Mouse (Mus musculus): ENCODE results near the gene Pbx2. TPM values are rescaled to one million over a fixed set of nuclear protein-coding genes. Genes with fewer than 3 reads are reported as not detected.
"Not testable (repeated sequence)": the region's sequence is repeated elsewhere in the genome, so short reads cannot be mapped to it uniquely, and the experiment has no call there.

The Pbx2 gene
- polyA plus RNA-seq (2016; fragmentation: Nextera tagmentation; extraction: Ambion mirVana) = 17.5 and 17.7 TPM in 2 replicates

DNA sequence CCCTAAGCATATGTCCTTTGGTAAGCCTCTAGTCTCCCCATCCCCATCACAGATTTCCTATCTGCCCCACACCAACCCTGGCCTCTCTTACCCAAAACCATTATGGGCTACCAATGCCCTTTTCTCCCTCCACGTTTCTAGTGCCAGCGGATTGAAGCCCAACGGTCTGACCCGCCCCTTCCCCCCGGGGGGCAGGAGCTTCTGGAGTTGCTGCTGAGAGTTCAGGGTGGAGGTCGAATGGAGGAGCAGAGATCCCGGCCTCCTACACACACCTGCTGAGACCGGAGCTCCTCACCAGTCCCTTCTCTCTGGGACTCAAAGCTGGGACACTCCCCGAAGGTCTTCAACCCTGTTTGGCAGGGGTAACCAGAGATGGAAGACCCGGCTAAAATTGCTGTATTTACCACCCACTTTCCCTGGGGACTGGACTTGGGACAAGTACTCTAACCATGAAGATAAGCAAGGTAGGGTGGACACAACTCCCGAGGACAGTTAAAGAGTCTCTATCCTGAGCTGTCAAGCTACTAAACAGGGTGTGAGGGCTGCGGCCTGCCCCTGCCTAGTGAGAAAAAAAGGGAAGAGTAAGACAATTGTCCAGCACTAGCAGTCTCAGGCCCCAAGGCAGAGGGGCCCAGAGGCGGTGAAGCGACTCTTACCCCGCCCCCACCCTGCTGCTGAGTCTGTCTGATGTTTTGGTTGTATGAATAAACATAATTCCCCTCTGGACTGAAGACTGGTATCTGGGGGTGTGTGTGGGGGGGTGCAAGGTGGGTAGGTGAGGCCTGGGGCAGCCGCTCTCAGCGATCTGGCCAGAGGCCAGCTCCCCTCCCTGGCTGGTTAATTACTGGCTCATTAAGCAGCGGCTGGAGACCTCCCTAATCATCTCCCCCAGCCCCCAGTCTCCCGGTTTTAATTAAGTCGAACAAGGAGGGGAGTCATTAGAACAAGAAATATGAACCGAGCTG is at the start of gene Pbx2:
Gene Pbx2, plus strand, starts transcription at position 238 of the 965 bp plus-strand sequence.
- Histone ChIP-seq H3K36me3 (peaks cover 28% of the 10 kb centered on the region), H3K9me3 (replicated peaks) (no peaks in the 10 kb centered on the region), H3K4me3 (peak within 1 kb of the TSS; percentile 96), H3K4me1 (peaks cover 98% of the 10 kb centered on the region), H3K27me3 (ENCODE audit: low read depth, poor library complexity, severe bottlenecking) (no peaks in the 10 kb centered on the region), H3K27ac (replicated peaks) (peak within 1 kb of the TSS; percentile 100)
- DNase-seq (ENCODE audit: low spot score) = peak; percentile 74
- WGBS = 3% methylated on average over 21 of the region's 21 CpGs

DNA sequence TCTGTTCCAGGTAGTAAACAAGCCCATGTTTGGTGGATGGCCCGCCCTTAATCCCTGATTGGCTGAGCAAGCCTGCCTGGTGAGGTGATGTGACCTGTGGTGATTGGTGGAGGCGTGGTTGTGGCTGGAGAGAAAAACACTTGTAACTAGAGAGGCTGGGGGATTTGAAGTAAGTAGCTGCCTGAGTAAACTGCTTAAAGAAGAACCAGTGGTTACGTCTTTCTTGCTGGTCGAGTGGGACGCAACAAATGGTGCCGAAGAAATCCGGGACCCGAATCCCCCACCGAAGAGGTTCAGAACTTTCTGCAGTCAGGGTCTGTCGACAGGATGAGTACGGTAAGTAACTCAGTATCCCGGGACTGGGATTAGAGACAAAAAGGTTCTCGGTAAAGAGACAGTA is 47.5 kb upstream of the Pbx2 start:
- not testable (repeated sequence) for H3K27me3 ChIP-seq (ENCODE audit: low read depth, poor library complexity, severe bottlenecking); H3K4me1 ChIP-seq; DNase-seq (ENCODE audit: low spot score); H3K9me3 ChIP-seq (replicated peaks); H3K36me3 ChIP-seq; H3K4me3 ChIP-seq; H3K27ac ChIP-seq (replicated peaks)
- 92% methylated on average over 13 of the region's 13 CpGs for whole genome bisulfite sequencing

DNA sequence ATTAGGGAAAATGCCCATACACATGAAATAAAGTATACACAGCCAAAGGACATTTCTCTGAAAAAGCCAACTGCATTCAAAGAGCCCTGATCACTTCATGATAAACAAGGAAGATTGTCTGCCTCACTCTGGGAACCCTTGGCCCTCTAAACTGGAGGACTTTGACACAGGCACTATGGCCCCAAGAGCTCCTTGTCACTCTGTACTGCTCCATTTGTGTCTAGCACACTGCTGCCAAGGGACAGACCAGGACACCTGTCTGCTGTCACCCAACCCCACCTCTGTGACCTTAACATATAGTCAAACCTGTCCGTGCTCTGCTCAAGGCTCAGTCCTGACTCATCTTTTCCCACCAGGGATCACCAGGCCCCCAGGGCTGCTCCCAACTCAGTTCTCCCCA is 44.3 kb upstream of the Pbx2 start:
- no peaks in the 10 kb centered on the region for H3K9me3 ChIP-seq (replicated peaks)
- no peak for DNase-seq (ENCODE audit: low spot score)
- H3K27me3 ChIP-seq (ENCODE audit: low read depth, poor library complexity, severe bottlenecking) = no peaks in the 10 kb centered on the region
- H3K4me3 ChIP-seq = no peak overlapping the region
- 96% methylated on average over 1 of the region's 1 CpGs for WGBS
- H3K4me1 ChIP-seq = no peaks in the 10 kb centered on the region
- H3K27ac ChIP-seq (replicated peaks) = no peak overlapping the region
- no peaks in the 10 kb centered on the region for H3K36me3 ChIP-seq

DNA sequence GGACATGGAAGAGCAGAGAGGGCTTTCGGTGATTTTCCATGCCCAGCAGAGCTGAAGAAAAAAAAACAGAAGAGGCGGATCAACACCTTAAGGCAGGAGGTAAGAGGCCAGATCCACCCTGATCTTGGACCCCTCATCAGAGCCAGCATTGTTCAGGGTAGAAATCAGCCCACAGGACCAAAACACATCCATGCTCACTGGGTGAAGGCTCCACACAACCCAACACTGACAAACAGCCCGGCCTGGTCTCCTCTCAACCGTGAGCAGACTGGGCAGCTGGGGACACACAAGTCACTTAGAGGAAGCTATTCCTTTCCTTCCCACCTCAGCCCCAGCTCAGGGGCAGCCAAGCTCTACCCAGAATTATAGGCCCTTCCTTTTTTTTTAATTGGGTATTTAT is 43.5 kb upstream of the Pbx2 start:
- WGBS = 92% methylated on average over 4 of the region's 4 CpGs
- Histone ChIP-seq H3K9me3 (replicated peaks) (no peaks in the 10 kb centered on the region), H3K27me3 (ENCODE audit: low read depth, poor library complexity, severe bottlenecking) (no peaks in the 10 kb centered on the region), H3K27ac (replicated peaks) (no peak overlapping the region), H3K36me3 (no peaks in the 10 kb centered on the region), H3K4me1 (no peaks in the 10 kb centered on the region), H3K4me3 (no peak overlapping the region)
- DNase-seq (ENCODE audit: low spot score) = no peak

DNA sequence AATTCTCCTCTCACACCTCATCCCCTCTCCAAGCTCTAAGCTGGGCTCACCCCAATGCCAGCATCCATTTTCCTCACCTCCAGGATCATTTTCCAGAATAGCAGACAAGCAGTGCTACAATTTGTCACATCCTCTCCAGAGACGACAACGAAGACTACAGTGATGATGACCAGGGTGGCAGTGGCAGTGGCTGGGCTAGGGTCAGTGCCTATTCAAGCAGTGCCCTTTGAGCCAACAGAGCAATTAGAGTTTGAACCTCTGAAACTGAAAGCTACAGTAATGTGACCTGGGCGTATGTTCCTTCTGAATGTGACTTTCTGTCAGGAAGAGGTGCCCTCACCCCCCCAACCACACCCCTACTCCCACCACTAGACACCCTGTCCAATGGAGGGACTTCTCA is 41.9 kb upstream of the Pbx2 start:
- no peak for DNase-seq (ENCODE audit: low spot score)
- H3K27ac ChIP-seq (replicated peaks) = no peak overlapping the region
- no peak overlapping the region for H3K4me3 ChIP-seq
- H3K27me3 ChIP-seq (ENCODE audit: low read depth, poor library complexity, severe bottlenecking) = no peaks in the 10 kb centered on the region
- no peaks in the 10 kb centered on the region for H3K36me3 ChIP-seq
- H3K9me3 ChIP-seq (replicated peaks) = no peaks in the 10 kb centered on the region
- 92% methylated on average over 3 of the region's 3 CpGs for WGBS
- no peaks in the 10 kb centered on the region for H3K4me1 ChIP-seq

DNA sequence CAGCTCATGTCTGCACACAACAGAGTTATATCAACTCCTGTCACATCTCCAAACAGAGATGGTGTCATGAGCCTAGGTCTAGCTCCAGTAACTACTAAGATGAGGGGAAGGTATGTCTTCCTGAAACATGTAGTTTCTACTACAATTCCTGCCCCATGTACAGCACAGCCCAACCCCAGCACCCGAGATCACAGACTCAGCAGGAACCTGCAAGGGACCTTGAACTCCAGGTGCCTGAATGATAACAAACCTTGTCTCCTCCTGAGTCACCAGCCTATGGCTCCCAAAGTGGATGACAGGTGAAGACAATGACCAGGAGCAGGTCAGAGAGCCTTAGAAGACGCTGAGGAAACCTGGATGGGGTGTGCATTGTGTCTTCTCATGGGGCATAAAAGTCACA is 41.2 kb upstream of the Pbx2 start:
- Histone ChIP-seq H3K4me3 (no peak overlapping the region), H3K36me3 (no peaks in the 10 kb centered on the region), H3K9me3 (replicated peaks) (no peaks in the 10 kb centered on the region), H3K4me1 (no peaks in the 10 kb centered on the region), H3K27ac (replicated peaks) (no peak overlapping the region), H3K27me3 (ENCODE audit: low read depth, poor library complexity, severe bottlenecking) (no peaks in the 10 kb centered on the region)
- 79% methylated on average over 2 of the region's 2 CpGs for WGBS
- DNase-seq (ENCODE audit: low spot score) = no peak

DNA sequence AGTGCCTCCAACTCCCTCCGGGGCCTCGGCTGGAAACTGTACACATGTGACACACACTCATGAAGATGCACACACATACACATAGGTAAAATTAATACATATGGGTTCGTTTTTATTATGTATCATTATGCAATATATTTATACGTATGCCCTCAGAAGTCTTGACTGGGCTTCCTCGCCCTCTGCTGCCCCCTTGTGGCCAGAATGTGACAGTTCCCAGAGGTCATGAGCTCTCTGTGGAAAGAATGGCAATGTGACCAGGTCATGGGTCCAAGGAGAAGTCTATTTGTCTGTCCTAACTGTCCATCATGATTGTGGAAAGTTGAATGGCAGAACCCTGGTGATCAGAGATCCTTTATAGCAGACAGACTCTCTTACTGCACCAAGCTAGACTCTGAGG is 35.6 kb upstream of the Pbx2 start:
- peak; percentile 74 for DNase-seq (ENCODE audit: low spot score)
- H3K27me3 ChIP-seq (ENCODE audit: low read depth, poor library complexity, severe bottlenecking) = no peaks in the 10 kb centered on the region
- no peak overlapping the region for H3K4me3 ChIP-seq
- no peak overlapping the region for H3K27ac ChIP-seq (replicated peaks)
- WGBS = 31% methylated on average over 5 of the region's 5 CpGs
- H3K36me3 ChIP-seq = no peaks in the 10 kb centered on the region
- H3K4me1 ChIP-seq = no peaks in the 10 kb centered on the region
- H3K9me3 ChIP-seq (replicated peaks) = no peaks in the 10 kb centered on the region

DNA sequence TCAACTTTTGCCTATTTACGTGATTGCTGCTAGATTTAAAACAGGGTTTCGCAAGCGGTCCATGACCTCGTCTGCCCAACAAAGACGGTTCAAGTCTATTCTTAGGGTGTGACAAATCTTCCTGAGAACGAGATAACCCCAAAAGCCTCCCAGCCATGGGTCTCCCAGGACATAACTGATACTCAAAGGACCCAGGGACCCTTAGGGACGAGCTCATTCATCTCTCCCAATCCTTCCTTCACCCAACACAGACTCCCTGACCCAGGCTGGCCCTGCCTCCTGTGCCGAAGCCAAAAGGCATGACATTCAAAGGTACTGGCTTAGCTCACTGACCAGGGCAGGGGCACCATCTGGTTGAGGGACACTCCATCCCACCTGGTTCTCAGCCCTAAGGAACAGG is 34.7 kb upstream of the Pbx2 start:
- Histone ChIP-seq H3K27ac (replicated peaks) (no peak overlapping the region), H3K9me3 (replicated peaks) (no peaks in the 10 kb centered on the region), H3K27me3 (ENCODE audit: low read depth, poor library complexity, severe bottlenecking) (no peaks in the 10 kb centered on the region), H3K36me3 (no peaks in the 10 kb centered on the region), H3K4me3 (no peak overlapping the region), H3K4me1 (peaks cover 4% of the 10 kb centered on the region)
- DNase-seq (ENCODE audit: low spot score) = no peak
- WGBS = 87% methylated on average over 8 of the region's 8 CpGs

DNA sequence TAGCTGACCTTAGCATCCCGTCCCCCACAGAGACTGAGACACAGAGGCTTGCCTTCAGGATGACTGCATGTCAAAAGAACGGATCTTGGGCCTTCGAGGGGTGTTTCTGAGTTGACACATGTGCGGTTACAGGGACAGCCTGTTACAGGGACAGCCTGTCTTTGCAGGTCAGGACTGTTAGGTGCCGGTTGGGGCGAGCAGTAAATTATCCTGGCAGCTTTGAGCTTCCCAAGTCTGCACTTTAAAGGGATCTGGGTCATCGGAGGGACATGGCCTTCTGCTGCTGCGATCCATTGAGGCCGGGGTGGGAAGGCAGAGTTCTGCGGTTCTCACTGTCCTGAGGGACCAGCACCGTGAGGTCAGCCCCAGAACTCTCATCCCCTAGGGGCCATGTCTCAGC is 33.7 kb upstream of the Pbx2 start:
- DNase-seq (ENCODE audit: low spot score) = no peak
- no peaks in the 10 kb centered on the region for H3K36me3 ChIP-seq
- H3K4me3 ChIP-seq = no peak overlapping the region
- no peaks in the 10 kb centered on the region for H3K9me3 ChIP-seq (replicated peaks)
- H3K27me3 ChIP-seq (ENCODE audit: low read depth, poor library complexity, severe bottlenecking) = no peaks in the 10 kb centered on the region
- peaks cover 5% of the 10 kb centered on the region for H3K4me1 ChIP-seq
- H3K27ac ChIP-seq (replicated peaks) = no peak overlapping the region; the same call in 1 of the 2 replicates
- 79% methylated on average over 11 of the region's 11 CpGs for WGBS

DNA sequence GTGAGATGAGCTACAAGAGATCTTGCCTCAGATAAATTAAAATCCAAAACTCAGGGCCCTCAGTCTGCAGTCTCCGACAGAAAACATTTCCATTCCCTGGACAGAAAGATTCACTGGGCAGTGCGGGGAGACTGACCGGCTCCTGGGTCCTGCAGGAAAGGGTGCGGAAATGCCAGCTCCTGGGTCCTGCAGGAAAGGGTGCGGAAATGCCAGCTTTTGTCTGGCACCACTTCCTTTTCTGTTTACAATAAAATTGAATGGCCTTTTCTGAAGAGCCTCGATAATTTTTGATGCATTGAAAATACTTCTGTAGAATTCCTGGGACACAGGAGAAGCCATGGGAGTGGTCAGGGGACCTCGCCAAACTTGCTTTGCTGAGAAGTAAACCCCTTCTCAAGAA is 31.9 kb upstream of the Pbx2 start:
- H3K4me3 ChIP-seq = no peak overlapping the region

DNA sequence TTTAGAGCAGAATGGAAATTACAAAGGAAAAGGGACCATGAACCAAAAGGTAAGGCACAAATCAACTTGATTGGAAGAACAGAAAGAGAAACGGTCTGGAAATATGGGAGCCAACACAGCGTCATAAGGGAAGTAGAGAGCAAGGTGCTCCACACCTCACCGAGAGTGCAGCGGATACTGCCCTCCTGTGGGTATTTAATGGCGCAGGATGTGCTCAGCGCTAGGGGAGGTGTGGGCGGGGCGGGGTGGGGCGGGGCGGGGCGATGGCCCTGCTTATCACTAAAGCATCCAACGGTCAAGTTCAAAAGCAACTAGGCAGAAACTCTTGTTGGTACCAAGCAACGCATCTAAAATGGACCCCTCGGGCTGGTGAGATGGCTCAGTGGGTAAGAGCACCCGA is 31.2 kb upstream of the Pbx2 start:
- no peaks in the 10 kb centered on the region for H3K9me3 ChIP-seq (replicated peaks)
- no peak for DNase-seq (ENCODE audit: low spot score)
- H3K4me3 ChIP-seq = no peak overlapping the region
- H3K36me3 ChIP-seq = no peaks in the 10 kb centered on the region
- WGBS = 27% methylated on average over 15 of the region's 15 CpGs
- no peak overlapping the region for H3K27ac ChIP-seq (replicated peaks)
- no peaks in the 10 kb centered on the region for H3K27me3 ChIP-seq (ENCODE audit: low read depth, poor library complexity, severe bottlenecking)
- peaks cover 15% of the 10 kb centered on the region for H3K4me1 ChIP-seq

More for the DNA sequence above, 31.9 kb upstream of the Pbx2 start:
- no peak for DNase-seq (ENCODE audit: low spot score)
- Histone ChIP-seq H3K4me1 (peaks cover 8% of the 10 kb centered on the region), H3K27ac (replicated peaks) (no peak overlapping the region), H3K9me3 (replicated peaks) (no peaks in the 10 kb centered on the region), H3K36me3 (no peaks in the 10 kb centered on the region), H3K27me3 (ENCODE audit: low read depth, poor library complexity, severe bottlenecking) (no peaks in the 10 kb centered on the region)
- WGBS = 88% methylated on average over 7 of the region's 7 CpGs

DNA sequence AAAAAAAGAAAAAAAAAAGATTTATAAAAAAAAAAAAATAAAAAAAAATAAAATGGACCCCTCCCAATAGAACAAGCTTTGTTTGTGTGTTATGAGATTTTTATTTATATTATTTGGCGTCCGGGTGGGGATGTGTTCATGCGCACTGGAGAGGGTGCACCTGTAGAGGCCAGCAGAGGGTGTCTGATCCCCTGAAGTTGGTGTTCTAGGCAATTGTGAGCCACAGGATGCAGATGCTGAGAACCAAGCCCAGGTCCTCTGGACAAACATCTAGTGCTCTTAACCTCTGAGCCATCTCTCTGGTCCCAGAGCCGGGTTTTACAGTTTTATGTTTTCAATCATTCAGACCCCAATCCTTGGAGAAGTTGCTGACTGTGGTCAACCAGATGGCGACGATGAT is 30.6 kb upstream of the Pbx2 start:
- WGBS = 88% methylated on average over 6 of the region's 6 CpGs

DNA sequence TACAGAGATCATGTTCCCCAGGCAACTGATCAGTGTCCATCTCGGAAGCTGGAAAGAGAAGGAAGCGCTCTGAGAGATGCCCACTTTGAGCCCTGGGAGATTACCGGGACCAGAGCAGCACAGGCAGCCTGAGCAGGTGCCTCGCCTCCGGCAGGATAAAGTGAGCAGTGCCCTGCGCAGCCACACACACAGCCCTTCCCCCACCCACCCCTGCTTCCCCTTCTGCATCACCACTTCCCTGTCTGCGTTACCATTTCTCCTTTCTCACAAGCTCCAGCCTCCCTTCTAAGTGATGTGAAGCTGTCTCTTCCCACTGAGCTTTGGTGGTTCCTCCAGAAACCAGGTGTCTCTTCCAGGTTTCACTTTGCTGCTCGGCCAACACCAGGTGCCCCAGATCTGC is 29.9 kb upstream of the Pbx2 start:
- Histone ChIP-seq H3K36me3 (no peaks in the 10 kb centered on the region), H3K9me3 (replicated peaks) (no peaks in the 10 kb centered on the region), H3K27ac (replicated peaks) (no peak overlapping the region), H3K4me1 (peaks cover 15% of the 10 kb centered on the region), H3K4me3 (no peak overlapping the region), H3K27me3 (ENCODE audit: low read depth, poor library complexity, severe bottlenecking) (no peaks in the 10 kb centered on the region)
- no peak for DNase-seq (ENCODE audit: low spot score)
- 43% methylated on average over 8 of the region's 8 CpGs for WGBS

More for the DNA sequence above, 30.6 kb upstream of the Pbx2 start:
- no peaks in the 10 kb centered on the region for H3K9me3 ChIP-seq (replicated peaks)
- DNase-seq (ENCODE audit: low spot score) = no peak
- no peaks in the 10 kb centered on the region for H3K27me3 ChIP-seq (ENCODE audit: low read depth, poor library complexity, severe bottlenecking)
- H3K4me3 ChIP-seq = no peak overlapping the region
- no peaks in the 10 kb centered on the region for H3K36me3 ChIP-seq
- H3K4me1 ChIP-seq = peaks cover 15% of the 10 kb centered on the region
- H3K27ac ChIP-seq (replicated peaks) = no peak overlapping the region

All from midbrain, embryonic 10.5 days (tissue).